Mouse (Mus musculus): ENCODE measurements at regions not wholly inside any gene's neighbourhood (a gene's known extent, or its start where the extent isn't known, plus 50 kb on each side); places are given as distances from the start of the nearest gene placed in this dataset.

DNA sequence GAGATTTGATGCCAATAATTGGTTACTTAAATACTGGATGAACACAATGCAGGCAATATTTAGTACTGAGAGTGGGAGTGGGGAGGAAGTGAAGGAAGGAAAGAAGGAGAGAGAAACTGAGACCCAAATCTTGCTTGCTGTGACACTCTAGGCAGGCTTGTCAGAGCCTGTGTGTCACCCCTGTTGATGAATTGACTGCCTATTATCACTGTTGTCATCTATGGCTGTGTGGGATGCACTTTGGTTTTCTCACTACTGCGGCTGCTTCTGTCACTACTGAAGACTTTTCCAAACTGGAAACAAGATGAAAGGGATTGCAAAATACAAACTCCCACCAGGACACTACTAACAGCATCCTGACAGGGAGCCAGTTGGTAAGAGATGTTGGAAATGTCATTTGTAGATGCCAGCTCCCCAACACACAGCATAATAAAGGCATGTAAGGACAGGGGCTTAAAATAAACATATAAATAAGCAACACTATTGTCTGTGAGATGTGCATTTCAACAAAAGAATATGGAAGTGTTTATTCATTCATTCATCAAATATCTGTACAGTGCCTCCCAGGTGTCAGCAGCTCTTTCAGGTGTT lies 207.0 kb upstream of the Ufl1 start:
- CTCF ChIA-PET: no interaction called here

DNA sequence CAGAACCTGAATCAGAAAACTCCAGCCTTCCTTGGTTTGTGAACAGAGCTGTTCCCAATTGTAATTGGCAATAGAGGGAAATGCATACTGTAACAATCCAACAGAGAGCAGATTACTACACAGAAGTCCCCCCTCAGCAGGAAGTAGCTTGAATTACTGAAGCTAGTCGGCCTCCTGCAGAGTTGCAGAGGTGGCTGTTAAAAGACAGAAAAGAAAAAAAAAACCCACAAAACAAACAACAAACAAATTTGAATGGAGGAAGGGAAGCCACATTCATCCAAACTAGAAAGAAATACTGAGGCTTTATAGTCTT lies 202.0 kb upstream of the Ufl1 start:
- CTCF ChIA-PET: no interaction called here

GRCm38 (mm10) chr4:25482933-25483620 lies 201.5 kb upstream of the Ufl1 start:
- CTCF ChIA-PET: no interaction called here

- CTCF ChIA-PET: no interaction called here
Measured at GRCm38 (mm10) chr4:25473026-25473425, 191.4 kb upstream of the Ufl1 start.

- CTCF ChIA-PET: no interaction called here
Measured at GRCm38 (mm10) chr4:25466490-25466889, 184.9 kb upstream of the Ufl1 start.

GRCm38 (mm10) chr4:25464792-25465590 lies 183.4 kb upstream of the Ufl1 start:
- CTCF ChIA-PET: interaction anchor here (0.6 kb wide), 1 partner anchor 273 kb away, joined by 4 read pairs; no protein-coding TSS in a partner anchor

DNA sequence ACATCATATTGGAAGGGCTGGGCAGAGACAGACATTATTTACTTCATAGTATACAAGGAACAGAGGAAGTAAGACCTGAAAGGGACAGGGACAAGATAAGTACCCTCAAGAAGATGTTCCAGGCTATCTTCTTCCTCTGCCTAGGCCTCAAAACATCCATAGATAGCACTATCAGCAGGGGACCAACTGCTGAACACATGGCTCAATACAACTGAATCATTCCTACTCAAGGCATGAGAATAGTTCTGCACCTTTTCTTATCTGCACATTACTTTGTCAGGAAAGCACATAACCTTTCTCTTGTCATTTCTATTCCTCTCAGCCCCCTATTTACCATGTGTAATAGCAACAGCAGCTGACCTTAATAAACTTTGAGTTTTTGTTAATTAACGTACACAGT lies 182.4 kb upstream of the Ufl1 start:
- CTCF ChIA-PET: no interaction called here

DNA sequence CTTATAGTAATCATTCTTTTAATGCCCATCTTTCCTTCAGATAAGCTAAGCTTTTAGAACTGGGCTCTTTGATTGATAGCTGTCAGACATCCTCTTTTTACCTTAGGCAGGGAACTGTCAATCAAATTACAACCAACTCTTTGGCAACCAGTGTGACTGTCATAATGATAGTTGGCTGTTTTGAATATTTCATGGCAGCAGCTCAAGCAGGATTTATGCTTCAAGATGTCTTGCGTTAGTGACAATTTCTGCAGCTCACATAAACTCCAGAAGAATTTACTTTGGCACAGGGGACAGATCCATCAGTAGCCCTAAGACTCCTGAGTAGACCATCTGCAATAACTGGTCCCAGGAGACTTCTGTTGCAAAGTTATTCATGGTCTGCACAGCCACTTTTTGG lies 178.5 kb upstream of the Ufl1 start:
- CTCF ChIA-PET: no interaction called here

GRCm38 (mm10) chr4:25454752-25455151 lies 173.1 kb upstream of the Ufl1 start:
- CTCF ChIA-PET: no interaction called here

DNA sequence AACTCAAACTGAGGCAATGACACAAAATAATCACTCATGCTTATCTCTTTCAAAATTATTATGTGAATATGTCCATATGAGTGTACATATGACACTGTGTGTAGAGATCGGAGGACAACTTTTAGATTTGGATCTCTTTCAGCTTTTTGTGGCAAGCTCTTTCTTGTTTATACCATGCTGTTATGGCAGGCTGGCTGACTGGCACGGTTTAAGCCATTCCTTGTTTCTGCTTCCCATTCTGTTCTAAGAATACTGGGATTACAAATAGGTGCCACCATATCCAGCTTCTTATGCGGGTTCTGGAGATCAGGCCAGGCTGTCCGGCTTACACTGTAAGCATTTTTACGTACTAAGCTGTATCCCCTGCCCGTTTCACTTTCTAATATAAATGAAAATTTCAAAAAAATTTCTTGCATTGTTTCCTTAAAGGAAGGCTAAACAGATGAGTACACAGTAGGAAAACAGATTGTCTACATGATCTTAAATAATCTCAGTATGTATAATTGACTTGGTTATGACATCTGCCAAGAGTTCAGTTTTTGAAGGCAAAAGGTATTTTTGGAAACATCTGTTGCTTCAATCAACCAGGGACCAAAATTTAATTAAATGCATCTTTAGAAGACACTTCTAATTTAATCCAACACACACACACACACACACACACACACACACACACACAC lies 171.6 kb upstream of the Ufl1 start:
- CTCF ChIA-PET: no interaction called here

GRCm38 (mm10) chr4:25451865-25452264 lies 170.2 kb upstream of the Ufl1 start:
- CTCF ChIA-PET: no interaction called here

DNA sequence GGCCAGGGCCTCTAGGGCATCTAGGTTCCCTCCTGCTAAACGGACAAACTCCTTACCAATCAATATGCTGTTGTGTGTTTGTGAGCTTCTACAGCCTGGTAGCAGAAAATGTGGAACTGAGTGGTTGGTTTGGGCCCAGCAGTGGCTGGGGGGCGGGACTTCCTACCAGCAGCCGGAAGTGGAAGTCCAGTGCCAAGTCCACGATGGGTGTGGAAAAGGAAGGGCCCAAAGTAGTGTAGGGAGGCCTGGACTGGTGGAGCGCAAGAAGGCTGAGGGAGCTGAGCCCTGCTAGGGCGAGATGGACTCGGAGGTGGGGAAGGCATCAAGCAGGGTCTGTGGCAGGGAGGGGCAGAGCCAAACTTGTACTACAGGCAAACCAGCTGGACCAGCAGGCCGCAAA lies 150.6 kb upstream of the Ufl1 start:
- CTCF ChIA-PET: no interaction called here

- CTCF ChIA-PET: no interaction called here
Measured at GRCm38 (mm10) chr4:25416330-25416729, 134.7 kb upstream of the Ufl1 start.

GRCm38 (mm10) chr4:25410440-25410839 lies 128.8 kb upstream of the Ufl1 start:
- CTCF ChIA-PET: no interaction called here

- CTCF ChIA-PET: no interaction called here
Measured at GRCm38 (mm10) chr4:25408696-25409448, 127.3 kb upstream of the Ufl1 start.

- CTCF ChIA-PET: no interaction called here
Measured at GRCm38 (mm10) chr4:25407842-25408241, 126.2 kb upstream of the Ufl1 start.

DNA sequence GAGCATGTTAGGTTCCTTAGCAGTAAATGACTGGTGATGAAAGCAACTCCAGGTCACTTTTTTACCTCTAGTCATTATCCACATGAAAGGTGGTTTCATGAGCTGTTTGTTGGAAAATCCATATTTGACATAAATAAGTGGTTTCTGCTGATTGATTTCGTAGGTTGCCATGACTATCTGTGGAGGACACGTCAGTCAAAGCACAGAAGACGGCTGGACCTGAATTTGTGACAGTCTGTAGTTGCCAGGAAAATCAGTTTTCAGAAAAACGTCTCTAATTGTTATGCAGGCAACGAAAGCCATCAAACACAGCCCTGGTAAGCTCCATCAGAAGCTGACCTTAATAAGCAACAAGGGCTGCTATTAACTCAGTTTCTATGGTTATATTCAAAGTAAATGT lies 107.9 kb upstream of the Ufl1 start:
- CTCF ChIA-PET: no interaction called here

DNA sequence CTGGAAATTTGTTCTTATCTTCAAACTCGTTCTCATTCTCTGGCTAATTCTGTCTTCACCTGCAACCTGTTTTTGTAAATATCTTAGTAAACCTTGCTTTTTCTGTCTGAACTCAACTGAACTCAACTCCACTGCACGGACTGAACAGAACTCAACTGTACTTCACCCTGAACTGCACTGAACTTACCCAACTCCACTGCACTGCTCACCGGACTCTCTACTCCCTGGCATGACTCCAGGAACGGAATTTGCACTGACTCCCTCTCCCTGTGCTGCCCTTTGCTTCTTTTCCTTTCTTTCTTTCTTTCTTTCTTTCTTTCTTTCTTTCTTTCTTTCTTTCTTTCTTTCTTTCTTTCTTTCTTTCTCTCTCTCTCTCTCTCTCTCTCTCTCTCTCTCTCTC lies 90.4 kb upstream of the Ufl1 start:
- CTCF ChIA-PET: no interaction called here

- CTCF ChIA-PET: no interaction called here
Measured at GRCm38 (mm10) chr4:25364402-25364801, 82.8 kb upstream of the Ufl1 start.

GRCm38 (mm10) chr4:25337638-25338037 lies 56.0 kb upstream of the Ufl1 start:
- CTCF ChIA-PET: no interaction called here
